Mouse (Mus musculus) kidney, adult 2 months (tissue): ENCODE measurements around the gene Nsun2.

ENCODE experiments used
- CTCF ChIP-seq: fragments of 200-500 bp; conservative IDR thresholded peaks from 2 replicates; pipeline ENCODE4 v1.5.1; 2011; ENCODE audit warnings: low read depth, mild to moderate bottlenecking, control low read depth, low read length, moderate library complexity, mixed read lengths; ENCODE audit not compliant: insufficient read depth, insufficient read length
- POLR2A ChIP-seq: fragments of 200-500 bp; IDR thresholded peaks from one replicate; pipeline ENCODE4 v1.6.1; 2011; ENCODE audit warnings: low read depth, low read length, control low read depth

DNA sequence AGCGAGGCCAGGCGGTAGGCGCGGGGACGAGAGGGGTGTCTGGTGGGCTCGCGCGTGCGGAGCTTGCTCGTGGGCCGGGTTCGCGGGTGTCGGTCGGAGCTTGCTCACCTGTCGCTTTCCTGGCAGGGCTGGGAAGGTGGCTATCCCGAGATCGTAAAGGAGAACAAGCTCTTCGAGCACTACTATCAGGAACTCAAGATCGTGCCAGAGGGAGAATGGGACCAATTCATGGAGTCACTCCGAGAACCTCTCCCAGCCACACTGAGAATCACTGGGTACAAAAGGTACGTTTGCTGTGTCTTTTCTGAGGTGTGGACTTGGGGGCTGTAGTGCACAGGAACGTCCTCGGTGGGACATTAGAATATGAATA lies 78.6 kb downstream of the Nsun2 start:
- no peak for TF ChIP-seq CTCF
- no peak for TF ChIP-seq POLR2A
